Comparison of ENCODE assay signal across 18 mouse cellular contexts in genomic region chr13:42522553-42522952, GRCm38 (mm10).
A peak's percentile ranks its signal among the peaks of the same experiment; 100 is the strongest.
DNase-seq lines count a peak whose midpoint lies in the region; TF ChIP-seq lines count a peak whose summit lies in the region.
"Had no signal": no experiment of that assay in that cellular context is flagged by ENCODE, and none has a peak within 500 bp of the region (broad histone marks: within the 10 kb centered on the region; RNA-seq: fewer than 3 reads in every experiment).

No protein-coding gene starts in this region.

- H3K9ac ChIP-seq in CH12.LX (ENCODE audit: insufficient read depth, low read depth), result no peak overlapping the region
- no peak overlapping the region for H3K9ac ChIP-seq in ES-E14 (ENCODE audit: insufficient read depth, low read depth, low read length, poor library complexity, severe bottlenecking)

- H3K4me1 ChIP-seq in CH12.LX (ENCODE audit: control insufficient read depth in 1 of 2, insufficient read depth in 2 of 2), result peaks cover 0 to 17% of the 10 kb centered on the region in 2 experiments; a peak in 2 of 4 replicates
- no peaks in the 10 kb centered on the region for H3K4me1 ChIP-seq in ES-E14 (ENCODE audit: control insufficient read depth in 2 of 2, insufficient read depth in 2 of 2, low read length in 2 of 2, poor library complexity in 1 of 2)

- H3K36me3 ChIP-seq in CH12.LX (replicated peaks in 1 of 2; ENCODE audit: control insufficient read depth in 1 of 2, insufficient read depth in 1 of 2, low read length in 1 of 2) (no peaks in the 10 kb centered on the region), ES-E14 (ENCODE audit: control insufficient read depth, insufficient read depth, low read length, poor library complexity, severe bottlenecking) (no peaks in the 10 kb centered on the region)
- H3K36me3 ChIP-seq: G1E had no signal

- in situ Hi-C loops in CH12.LX (cut with MboI; ENCODE audit: low pct_ligation_motif_present, low pct_unique_long_range_greater_than_20kb, low sequenced_read_pairs), result no loop called here
- in situ Hi-C loops in ES-E14 (cut with MboI; ENCODE audit: low sequenced_read_pairs in 2 of 2, unreplicated experiment in 2 of 2), result no loop called here

- TF ChIP-seq EP300 in CH12.LX (IDR thresholded peaks at IDR 0.05; ENCODE audit: low read length), result no peak

- H3K79me2 ChIP-seq in CH12.LX (replicated peaks; ENCODE audit: control insufficient read depth, extremely low read depth, insufficient read depth, poor library complexity, severe bottlenecking), result no peaks in the 10 kb centered on the region

- no peaks in the 10 kb centered on the region for H3K27me3 ChIP-seq in CH12.LX (replicated peaks)
- H3K27me3 ChIP-seq: Patski had no signal

- dilution Hi-C loops in CH12.LX (cut with MboI; ENCODE audit: extremely low pct_ligation_motif_present, extremely low pct_unique_long_range_greater_than_20kb, low sequenced_read_pairs), result no loop called here

- TF ChIP-seq CTCF in CH12.LX (conservative IDR thresholded peaks at IDR 0.05 in 1 of 2, IDR thresholded peaks at IDR 0.05 in 1 of 2; ENCODE audit: low read depth in 2 of 2, low read length in 2 of 2), result no peak

- no peak overlapping the region for H3K4me2 ChIP-seq in CH12.LX (ENCODE audit: insufficient read depth, low read depth, poor library complexity, severe bottlenecking)

- H3K9me3 ChIP-seq in CH12.LX (replicated peaks; ENCODE audit: low read length) (peaks cover 3% of the 10 kb centered on the region), ES-E14 (ENCODE audit: control insufficient read depth, insufficient read depth, low read depth, low read length) (no peaks in the 10 kb centered on the region)

- DNase-seq in CH12.LX (ENCODE audit: extremely low read depth) (no peak), ES-E14 (ENCODE audit: low read depth, low spot score) (no peak)
- no peak for DNase-seq in urinary bladder, adult 18-20 months (ENCODE audit: low spot score in 2 of 2)
- no peak for DNase-seq in thymus, postnatal 36 days
- DNase-seq: adrenal gland, adult 2 months; adrenal gland, adult 8-10 months; adrenal gland, postnatal 10 days; adrenal gland, postnatal 14 days; adrenal gland, postnatal 25 days; adrenal gland, postnatal 36 days; B cell, adult 2 months; cerebellum, adult 11 months; cerebellum, adult 11-12 months; cerebellum, adult 18-20 months; cerebellum, adult 2 months; cerebellum, adult 8-10 months had no signal

- H3K27ac ChIP-seq in CH12.LX (ENCODE audit: insufficient read depth, low read depth) (no peak overlapping the region), ES-E14 (ENCODE audit: insufficient read depth, low read depth, low read length, poor library complexity, severe bottlenecking) (no peak overlapping the region)

- TF ChIP-seq POLR2A in CH12.LX (IDR thresholded peaks at IDR 0.05; ENCODE audit: low read depth, low read length), result no peak

- TF ChIP-seq RAD21 in CH12.LX (IDR thresholded peaks at IDR 0.05; ENCODE audit: low read depth, low read length), result no peak

- H3K4me3 ChIP-seq in CH12.LX (replicated peaks in 1 of 3; ENCODE audit: low read depth in 2 of 3, low read length in 2 of 3, poor library complexity in 1 of 3) (no peak overlapping the region), ES-E14 (ENCODE audit: insufficient read depth in 1 of 2, low read depth in 1 of 2, low read length in 2 of 2, poor library complexity in 1 of 2, severe bottlenecking in 1 of 2) (no peak overlapping the region)

TF ChIP-seq in CH12.LX, 34 proteins besides CTCF, POLR2A, EP300 and RAD21:
- TF ChIP-seq TBP (conservative IDR thresholded peaks at IDR 0.05; ENCODE audit: low read depth, low read length), result no peak
- no peak for TF ChIP-seq IRF4 (IDR thresholded peaks at IDR 0.05; ENCODE audit: low read depth, low read length)
- 0 out of 2 replicates have a peak, but pooled peaks have one; percentile 56 for TF ChIP-seq MAFK (IDR thresholded peaks at IDR 0.05; ENCODE audit: insufficient replicate concordance, low read length)

TF ChIP-seq in ES-E14, 5 proteins besides CTCF, POLR2A, EP300 and RAD21:
- peak; percentile 81 for TF ChIP-seq MAFK (IDR thresholded peaks at IDR 0.05; ENCODE audit: insufficient read depth, low read depth, low read length)
- no peak for TF ChIP-seq ZNF384 (IDR thresholded peaks at IDR 0.05; ENCODE audit: low read depth, low read length)
- no peak for TF ChIP-seq ZC3H11A (IDR thresholded peaks at IDR 0.05; ENCODE audit: borderline replicate concordance, low read depth, low read length)
- TF ChIP-seq CHD2 (IDR thresholded peaks at IDR 0.05; ENCODE audit: low read depth, low read length), result no peak
- TF ChIP-seq HCFC1 (IDR thresholded peaks at IDR 0.05; ENCODE audit: borderline replicate concordance, insufficient read depth, low read length), result no peak
